Mouse (Mus musculus): ENCODE measurements around the gene Cth. TPM values are rescaled to one million over a fixed set of nuclear protein-coding genes. Genes with fewer than 3 reads are reported as not detected.

Gene Cth
- total RNA-seq, 2 experiments from 2014 or later: 3.6 to 5.0 TPM

- Histone ChIP-seq H3K27ac (no peak overlapping the region), H3K4me3 (no peak overlapping the region)
- DNase-seq: no peak
- no peak for TF ChIP-seq CTCF (IDR thresholded peaks at IDR 0.05)
- intact Hi-C loops (cut with DNase I): no loop called here
These were observed 27.2 kb downstream of the Cth start for GRCm38 (mm10) chr3:157897645-157898044.

GRCm38 (mm10) chr3:157891819-157892218 lies 33.1 kb downstream of the Cth start:
- TF ChIP-seq CTCF (IDR thresholded peaks at IDR 0.05): no peak; the same call in 1 of the 2 replicates
- H3K27ac ChIP-seq: no peak overlapping the region
- intact Hi-C loops (cut with DNase I): no loop called here

GRCm38 (mm10) chr3:157884081-157884643 lies 40.7 kb downstream of the Cth start:
- H3K4me3 ChIP-seq: no peak overlapping the region
- TF ChIP-seq CTCF (IDR thresholded peaks at IDR 0.05): no peak
- intact Hi-C loops (cut with DNase I): no loop called here
- no peak for DNase-seq
- H3K27ac ChIP-seq: no peak overlapping the region

More at GRCm38 (mm10) chr3:157891819-157892218, 33.1 kb downstream of the Cth start:
- no peak for DNase-seq
- H3K4me3 ChIP-seq: no peak overlapping the region

- H3K27ac ChIP-seq: no peak overlapping the region
- TF ChIP-seq CTCF (IDR thresholded peaks at IDR 0.05): no peak
- no peak overlapping the region for H3K4me3 ChIP-seq
- no peak for DNase-seq
- intact Hi-C loops (cut with DNase I): no loop called here
These were observed 41.8 kb downstream of the Cth start for GRCm38 (mm10) chr3:157883085-157883484.

- Histone ChIP-seq H3K27ac (no peak overlapping the region), H3K4me3 (no peak overlapping the region)
- intact Hi-C loops (cut with DNase I): no loop called here
- TF ChIP-seq CTCF (IDR thresholded peaks at IDR 0.05): no peak
- no peak for DNase-seq
These were observed 42.9 kb downstream of the Cth start for GRCm38 (mm10) chr3:157881992-157882391.

- no peak for TF ChIP-seq CTCF (IDR thresholded peaks at IDR 0.05)
- Histone ChIP-seq H3K27ac (no peak overlapping the region), H3K4me3 (no peak overlapping the region)
- intact Hi-C loops (cut with DNase I): no loop called here
- DNase-seq: no peak
These were observed 43.9 kb downstream of the Cth start for GRCm38 (mm10) chr3:157880983-157881382.

GRCm38 (mm10) chr3:157877847-157878246 lies 47.0 kb downstream of the Cth start:
- no peak for DNase-seq
- TF ChIP-seq CTCF (IDR thresholded peaks at IDR 0.05): no peak
- intact Hi-C loops (cut with DNase I): loop anchor here (2.0 kb wide), 1 partner anchor 199 kb away; no protein-coding TSS in a partner anchor
- H3K27ac ChIP-seq: no peak overlapping the region
- H3K4me3 ChIP-seq: no peak overlapping the region

GRCm38 (mm10) chr3:157876439-157877156 lies 48.3 kb downstream of the Cth start:
- H3K27ac ChIP-seq: no peak overlapping the region
- peak; percentile 83 for TF ChIP-seq CTCF (IDR thresholded peaks at IDR 0.05)
- peak overlapping the region; percentile 52 for H3K4me3 ChIP-seq
- peak; percentile 25 for DNase-seq
- intact Hi-C loops (cut with DNase I): loop anchor here (2.0 kb wide), 1 partner anchor 200 kb away; no protein-coding TSS in a partner anchor

- Histone ChIP-seq H3K4me3 (no peak overlapping the region), H3K27ac (no peak overlapping the region)
- no peak for DNase-seq
- intact Hi-C loops (cut with DNase I): no loop called here
- no peak for TF ChIP-seq CTCF (IDR thresholded peaks at IDR 0.05)
These were observed 52.0 kb downstream of the Cth start for GRCm38 (mm10) chr3:157872897-157873296.

GRCm38 (mm10) chr3:157867836-157868235 lies 57.0 kb downstream of the Cth start:
- no peak for TF ChIP-seq CTCF (IDR thresholded peaks at IDR 0.05)
- no peak overlapping the region for H3K27ac ChIP-seq
- H3K4me3 ChIP-seq: no peak overlapping the region
- no peak for DNase-seq
- intact Hi-C loops (cut with DNase I): no loop called here

GRCm38 (mm10) chr3:157866251-157866650 lies 58.6 kb downstream of the Cth start:
- no peak for TF ChIP-seq CTCF (IDR thresholded peaks at IDR 0.05)
- no peak for DNase-seq
- intact Hi-C loops (cut with DNase I): no loop called here
- no peak overlapping the region for H3K27ac ChIP-seq
- no peak overlapping the region for H3K4me3 ChIP-seq

GRCm38 (mm10) chr3:157865848-157866247 lies 59.0 kb downstream of the Cth start:
- TF ChIP-seq CTCF (IDR thresholded peaks at IDR 0.05): no peak
- no peak for DNase-seq
- Histone ChIP-seq H3K4me3 (no peak overlapping the region), H3K27ac (no peak overlapping the region)
- intact Hi-C loops (cut with DNase I): no loop called here

GRCm38 (mm10) chr3:157865431-157865830 lies 59.4 kb downstream of the Cth start:
- DNase-seq: no peak
- TF ChIP-seq CTCF (IDR thresholded peaks at IDR 0.05): no peak
- Histone ChIP-seq H3K4me3 (no peak overlapping the region), H3K27ac (no peak overlapping the region)
- intact Hi-C loops (cut with DNase I): no loop called here

- intact Hi-C loops (cut with DNase I): no loop called here
- TF ChIP-seq CTCF (IDR thresholded peaks at IDR 0.05): no peak
- no peak for DNase-seq
- H3K4me3 ChIP-seq: no peak overlapping the region
- no peak overlapping the region for H3K27ac ChIP-seq
These were observed 72.1 kb downstream of the Cth start for GRCm38 (mm10) chr3:157852806-157853205.

Measured in gastrocnemius, adult 2 months (tissue).